Mouse (Mus musculus) kidney, embryonic 15.5 days (tissue): ENCODE measurements around the gene Ube2v1. TPM values are rescaled to one million over a fixed set of nuclear protein-coding genes. Genes with fewer than 3 reads are reported as not detected.

Source experiments
- ATAC-seq: fragments of 200-750 bp; cut with Nextera tagmentation; replicated peaks from 2 replicates; pipeline ENCODE4 v1.8.0; 2017; ENCODE audit warnings: moderate TSS enrichment; ENCODE audit not compliant: low FRiP score
- H3K27ac ChIP-seq: fragments of 300-500 bp; sonication (generic); 2 replicates; pipeline ENCODE4 v1.5.1; 2015; ENCODE audit warnings: mild to moderate bottlenecking, inconsistent platforms
- H3K27me3 ChIP-seq: fragments of 300-500 bp; sonication (generic); 2 replicates; pipeline ENCODE4 v1.6.1; 2015; ENCODE audit warnings: inconsistent platforms
- H3K36me3 ChIP-seq: fragments of 300-500 bp; sonication (generic); 2 replicates; pipeline ENCODE4 v1.6.1; 2015; ENCODE audit warnings: inconsistent platforms
- H3K4me1 ChIP-seq: fragments of 300-500 bp; sonication (generic); 2 replicates; pipeline ENCODE4 v1.6.1; 2015; ENCODE audit warnings: inconsistent platforms
- H3K4me2 ChIP-seq: fragments of 300-500 bp; sonication (generic); 2 replicates; pipeline ENCODE4 v1.6.1; 2015; ENCODE audit warnings: moderate library complexity, mild to moderate bottlenecking, inconsistent platforms
- H3K4me3 ChIP-seq: fragments of 300-500 bp; sonication (generic); replicated peaks from 2 replicates; pipeline ENCODE4 v1.5.1; 2015; ENCODE audit warnings: mild to moderate bottlenecking, inconsistent platforms
- H3K9ac ChIP-seq: fragments of 300-500 bp; sonication (generic); 2 replicates; pipeline ENCODE4 v1.6.1; 2015; ENCODE audit warnings: mild to moderate bottlenecking, inconsistent platforms
- H3K9me3 ChIP-seq: fragments of 300-500 bp; sonication (generic); replicated peaks from 2 replicates; pipeline ENCODE4 v1.6.1; 2016; ENCODE audit warnings: inconsistent platforms
- WGBS: fragments of 180-500 bp; shearing (Covaris S2); methylation state at CpG from one replicate; pipeline ENCODE4 v1.1.7; 2015; ENCODE audit warnings: mixed read lengths; 5-methylcytosine and 5-hydroxymethylcytosine counted together
- polyA plus RNA-seq: library from polyadenylated mRNA; unstranded; fragments of >200 nt; fragmentation: Nextera tagmentation; extraction: Ambion mirVana; gene quantifications from 2 replicates; pipeline ENCODE4 v1.2.1, GENCODE M21; 2015

The Ube2v1 gene
- polyA plus RNA-seq, 1 experiment from 2014 or later: 313 TPM

DNA sequence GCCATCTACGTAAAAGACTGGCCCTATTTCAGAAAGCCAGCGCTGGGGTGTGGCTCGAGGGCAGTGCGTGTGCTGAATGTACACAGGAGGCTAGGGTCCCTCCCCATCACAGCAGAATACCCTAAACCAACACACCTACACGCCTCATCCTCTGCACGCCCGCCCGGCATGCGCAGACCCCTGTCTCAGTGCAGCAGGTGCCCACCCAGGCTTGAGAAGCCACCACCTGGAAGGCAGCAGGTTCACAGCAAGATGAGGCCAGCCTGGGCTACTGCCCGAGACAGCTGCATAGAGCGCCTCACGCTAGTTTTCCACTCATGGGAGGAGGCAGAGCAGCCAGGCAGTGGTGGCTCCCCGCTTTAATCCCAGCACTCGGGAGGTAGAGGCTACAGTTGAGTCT is 19.8 kb downstream of the Ube2v1 start:
- ATAC-seq: no peak
- 93% methylated on average over 14 of the region's 14 CpGs for WGBS
- Histone ChIP-seq H3K4me2 (no peak overlapping the region), H3K9ac (no peak overlapping the region), H3K4me3 (no peak overlapping the region), H3K27ac (no peak overlapping the region), H3K9me3 (no peaks in the 10 kb centered on the region), H3K4me1 (no peaks in the 10 kb centered on the region), H3K27me3 (no peaks in the 10 kb centered on the region), H3K36me3 (peaks cover 86% of the 10 kb centered on the region)

DNA sequence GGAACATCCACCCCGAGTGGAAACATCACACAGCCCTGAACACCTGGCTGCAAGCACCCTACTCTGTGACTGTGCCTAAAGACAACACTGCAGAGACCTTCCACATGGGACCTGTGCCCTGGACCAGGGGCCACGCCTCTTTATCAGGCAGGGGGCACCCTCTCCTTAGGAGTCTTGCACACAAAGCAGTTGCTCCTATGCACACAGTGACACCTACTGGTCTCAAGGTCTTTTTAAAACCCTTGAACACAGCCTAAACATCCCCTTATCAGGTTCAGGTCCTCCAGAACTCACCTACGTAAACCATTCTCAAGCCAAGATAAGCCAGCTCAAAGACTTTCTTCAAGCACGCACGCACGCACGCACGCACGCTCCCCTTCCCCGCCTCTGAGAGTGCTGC is 20.6 kb downstream of the Ube2v1 start:
- Histone ChIP-seq H3K27me3 (no peaks in the 10 kb centered on the region), H3K9me3 (no peaks in the 10 kb centered on the region), H3K4me3 (no peak overlapping the region), H3K4me2 (no peak overlapping the region), H3K9ac (no peak overlapping the region), H3K36me3 (peaks cover 86% of the 10 kb centered on the region), H3K27ac (no peak overlapping the region), H3K4me1 (no peaks in the 10 kb centered on the region)
- no peak for ATAC-seq
- WGBS: 90% methylated on average over 10 of the region's 10 CpGs

DNA sequence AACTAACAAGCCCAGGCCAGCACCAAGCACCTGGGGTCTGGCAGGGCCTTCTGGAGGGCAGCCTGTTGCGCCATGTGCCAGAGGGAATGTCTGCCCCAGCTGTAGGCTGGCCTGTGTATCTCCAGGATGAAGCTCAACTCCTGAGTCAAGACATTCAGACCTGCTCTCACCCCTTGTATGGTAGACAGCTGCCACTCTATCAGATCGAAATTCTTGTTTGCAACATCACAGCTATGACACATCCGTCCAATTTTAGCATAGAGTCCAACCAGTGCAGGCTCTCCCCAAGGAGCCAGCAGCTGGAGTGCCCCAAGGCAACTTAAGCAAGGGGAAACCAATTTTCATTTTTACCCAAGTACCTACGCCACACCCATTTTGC is 25.2 kb downstream of the Ube2v1 start:
- peaks cover 10% of the 10 kb centered on the region for H3K4me1 ChIP-seq
- H3K36me3 ChIP-seq: peaks cover 42% of the 10 kb centered on the region
- no peaks in the 10 kb centered on the region for H3K27me3 ChIP-seq
- no peaks in the 10 kb centered on the region for H3K9me3 ChIP-seq
- no peak overlapping the region for H3K4me2 ChIP-seq
- H3K9ac ChIP-seq: no peak overlapping the region
- WGBS: 86% methylated on average over 4 of the region's 4 CpGs
- H3K27ac ChIP-seq: no peak overlapping the region
- no peak overlapping the region for H3K4me3 ChIP-seq
- ATAC-seq: no peak

DNA sequence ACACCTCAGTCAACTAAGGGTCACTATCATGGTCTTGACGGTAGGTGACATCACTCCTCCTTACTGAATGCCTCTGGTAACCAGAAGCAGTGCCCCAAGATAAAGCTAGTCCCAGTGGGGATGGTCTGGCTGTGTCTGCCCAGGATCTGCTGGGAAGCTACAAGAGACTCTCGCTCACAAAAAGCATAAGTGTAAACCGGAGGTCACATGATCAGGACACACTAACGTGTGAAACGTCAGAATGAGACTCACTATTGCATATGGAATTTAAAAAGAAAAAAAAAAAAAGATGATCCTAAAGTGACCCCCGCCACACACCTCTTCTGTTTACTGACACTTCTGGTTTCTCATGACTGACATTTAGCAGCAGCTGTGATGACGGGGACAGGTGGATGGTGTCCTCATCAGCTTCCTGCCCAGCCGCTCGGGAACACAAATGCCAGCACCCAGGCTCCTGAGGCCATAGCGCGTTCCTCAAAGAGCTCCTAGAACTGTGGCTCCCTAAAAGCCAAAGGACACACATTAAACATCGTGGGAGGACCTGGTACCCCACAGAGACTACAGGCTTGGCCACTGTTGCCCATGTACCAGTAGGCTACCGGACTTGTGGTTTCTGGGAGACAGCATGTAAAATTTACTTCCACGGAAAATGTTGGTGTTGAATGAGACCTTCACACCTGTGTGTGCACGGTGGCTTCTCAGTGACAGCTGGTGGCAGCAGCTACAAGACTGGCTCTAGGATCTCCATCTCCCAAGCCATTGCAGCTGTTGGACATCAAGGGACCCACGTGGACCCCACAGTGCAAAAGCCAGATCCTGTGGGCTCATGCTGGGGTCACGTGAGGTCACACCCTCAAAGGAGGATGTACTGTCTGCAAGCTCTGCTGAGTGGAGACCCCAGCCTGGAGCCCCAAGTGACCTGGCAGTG is 25.8 kb downstream of the Ube2v1 start:
- H3K9me3 ChIP-seq: no peaks in the 10 kb centered on the region
- H3K4me1 ChIP-seq: peaks cover 10% of the 10 kb centered on the region
- peaks cover 36% of the 10 kb centered on the region for H3K36me3 ChIP-seq
- H3K27me3 ChIP-seq: no peaks in the 10 kb centered on the region
- H3K4me2 ChIP-seq: no peak overlapping the region
- WGBS: 75% methylated on average over 17 of the region's 17 CpGs
- H3K4me3 ChIP-seq: no peak overlapping the region
- no peak overlapping the region for H3K9ac ChIP-seq
- H3K27ac ChIP-seq: no peak overlapping the region
- no peak for ATAC-seq

DNA sequence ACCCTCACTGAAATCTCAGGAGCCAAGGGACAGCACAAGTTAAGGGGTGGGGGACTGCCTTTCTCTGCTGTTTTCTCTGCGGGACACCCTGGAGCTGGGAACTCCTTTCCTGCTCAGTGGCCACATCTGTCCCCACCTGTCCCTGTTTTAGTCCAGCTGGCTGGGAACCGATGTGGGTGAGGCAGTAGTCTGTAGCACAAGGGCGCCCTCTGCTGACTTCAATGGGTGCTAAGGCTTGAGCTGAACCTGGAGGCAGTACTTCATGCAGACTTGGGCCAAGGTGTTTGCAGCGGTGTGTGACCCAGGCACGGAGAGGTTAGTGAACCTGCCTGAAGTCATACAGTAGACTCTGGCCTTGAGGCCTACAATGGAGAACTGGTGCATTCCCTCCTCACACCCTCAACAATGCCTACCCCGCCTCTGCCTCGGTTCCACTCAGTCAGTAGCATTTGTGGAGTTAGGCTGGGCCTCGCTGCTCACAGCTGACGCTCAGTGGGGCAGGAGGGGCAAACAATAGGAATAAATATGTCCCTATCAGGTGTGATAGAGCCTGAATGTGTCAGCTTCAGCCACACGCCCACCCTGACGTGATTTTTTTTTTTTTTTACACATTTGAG is 26.6 kb downstream of the Ube2v1 start:
- no peak overlapping the region for H3K9ac ChIP-seq
- peaks cover 28% of the 10 kb centered on the region for H3K36me3 ChIP-seq
- H3K4me1 ChIP-seq: peaks cover 16% of the 10 kb centered on the region
- no peaks in the 10 kb centered on the region for H3K27me3 ChIP-seq
- H3K4me3 ChIP-seq: no peak overlapping the region
- no peaks in the 10 kb centered on the region for H3K9me3 ChIP-seq
- peak; percentile 80 for ATAC-seq
- no peak overlapping the region for H3K27ac ChIP-seq
- WGBS: 32% methylated on average over 11 of the region's 11 CpGs
- H3K4me2 ChIP-seq: no peak overlapping the region

DNA sequence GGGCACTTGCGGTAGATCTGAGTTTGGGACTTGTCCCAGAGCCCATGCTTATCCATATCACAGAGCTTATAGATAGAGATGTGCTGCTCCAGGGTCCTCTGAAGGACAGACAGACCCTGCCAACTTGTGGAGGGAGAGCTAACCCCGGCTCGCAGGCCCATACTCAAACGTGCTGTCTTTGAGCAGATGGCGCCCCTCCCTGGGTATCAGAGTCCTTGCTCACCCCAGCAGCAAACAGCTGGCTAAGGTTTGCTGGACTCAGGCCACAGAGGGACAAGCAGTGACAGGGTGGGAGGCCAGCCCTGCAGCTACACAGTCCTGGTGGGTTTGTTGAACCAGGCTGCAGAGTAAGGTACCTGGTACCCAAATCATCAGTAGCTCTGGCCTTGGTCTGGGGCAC is 28.9 kb downstream of the Ube2v1 start:
- Histone ChIP-seq H3K4me3 (no peak overlapping the region), H3K36me3 (peaks cover 15% of the 10 kb centered on the region), H3K4me2 (no peak overlapping the region), H3K27ac (no peak overlapping the region), H3K27me3 (no peaks in the 10 kb centered on the region), H3K9me3 (no peaks in the 10 kb centered on the region), H3K9ac (no peak overlapping the region), H3K4me1 (peaks cover 37% of the 10 kb centered on the region)
- no peak for ATAC-seq
- 39% methylated on average over 5 of the region's 5 CpGs for WGBS

DNA sequence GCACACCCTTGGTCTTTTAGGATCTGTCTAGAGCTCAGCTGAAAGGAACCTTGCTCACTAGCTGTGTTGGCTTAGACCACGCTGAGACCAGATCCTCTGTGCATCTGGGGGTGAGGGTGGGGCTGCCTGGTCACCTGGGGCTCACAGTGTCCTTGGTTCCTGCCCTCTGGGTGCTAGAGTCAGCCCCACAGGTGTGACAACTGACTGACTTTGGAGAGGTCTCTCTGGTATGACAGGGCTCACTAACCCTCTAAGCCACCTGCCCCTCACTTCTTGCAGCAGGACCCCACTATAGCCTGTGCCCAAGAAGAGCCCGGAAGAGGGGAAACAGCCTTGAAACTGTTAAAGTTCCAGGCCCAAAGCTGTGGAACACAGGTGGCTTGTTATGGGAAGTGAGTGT is 29.5 kb downstream of the Ube2v1 start:
- no peak for ATAC-seq
- Histone ChIP-seq H3K4me3 (no peak overlapping the region), H3K27me3 (no peaks in the 10 kb centered on the region), H3K4me1 (peaks cover 43% of the 10 kb centered on the region), H3K27ac (no peak overlapping the region), H3K9me3 (no peaks in the 10 kb centered on the region), H3K4me2 (no peak overlapping the region), H3K9ac (no peak overlapping the region), H3K36me3 (peaks cover 12% of the 10 kb centered on the region)
- WGBS: 83% methylated on average over 2 of the region's 2 CpGs

DNA sequence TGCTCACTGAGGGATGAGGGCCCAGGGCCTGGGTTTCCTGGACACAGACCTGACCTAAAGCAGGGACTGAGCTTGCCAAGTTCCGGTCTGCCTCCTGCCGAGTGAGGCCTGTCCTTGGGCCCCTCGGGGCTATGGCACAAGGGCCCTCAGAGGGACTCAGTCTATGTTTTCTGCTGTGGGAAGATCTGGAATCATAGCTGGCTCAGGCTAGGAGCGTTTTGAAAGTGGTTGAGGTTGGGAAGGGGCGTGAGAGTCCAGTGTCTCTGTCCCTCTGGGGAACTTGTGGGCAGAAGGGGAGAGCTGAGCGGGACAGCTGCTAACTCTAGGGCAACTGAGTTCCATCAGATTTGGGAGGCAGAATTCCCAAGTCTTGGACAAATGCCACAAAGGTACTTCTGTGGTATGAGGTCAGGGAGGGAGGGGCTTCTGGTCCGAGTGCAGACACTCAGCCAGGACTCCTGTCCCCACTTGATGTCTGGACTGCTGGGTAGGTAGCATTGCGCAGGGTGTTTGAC is 31.4 kb downstream of the Ube2v1 start:
- Histone ChIP-seq H3K4me1 (peaks cover 59% of the 10 kb centered on the region), H3K4me3 (no peak overlapping the region), H3K9ac (no peak overlapping the region), H3K36me3 (no peaks in the 10 kb centered on the region), H3K27me3 (no peaks in the 10 kb centered on the region), H3K4me2 (no peak overlapping the region), H3K27ac (no peak overlapping the region), H3K9me3 (no peaks in the 10 kb centered on the region)
- ATAC-seq: no peak
- 58% methylated on average over 8 of the region's 8 CpGs for WGBS

DNA sequence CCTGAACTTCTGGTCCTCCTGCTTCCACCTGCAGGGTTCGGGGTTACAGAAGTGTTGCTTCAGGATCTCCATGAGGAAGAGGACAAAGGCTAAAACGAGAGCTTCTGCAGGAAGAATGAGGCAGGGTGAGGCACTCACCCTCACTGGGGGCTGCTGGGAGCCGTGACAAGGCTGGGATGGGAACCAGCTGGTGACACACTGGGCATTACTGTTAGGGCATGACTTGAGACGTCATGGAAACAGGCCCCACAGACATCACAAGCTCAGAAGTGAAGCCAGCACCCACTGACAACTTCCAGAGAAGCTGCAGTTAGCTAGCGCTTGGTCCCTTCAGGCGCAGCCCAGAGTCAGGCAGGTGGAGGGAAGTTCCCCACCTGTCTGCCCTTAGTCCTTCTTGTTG is 32.0 kb downstream of the Ube2v1 start:
- no peak for ATAC-seq
- Histone ChIP-seq H3K4me2 (no peak overlapping the region), H3K36me3 (no peaks in the 10 kb centered on the region), H3K4me1 (peaks cover 60% of the 10 kb centered on the region), H3K27ac (no peak overlapping the region), H3K27me3 (no peaks in the 10 kb centered on the region), H3K9me3 (no peaks in the 10 kb centered on the region), H3K4me3 (no peak overlapping the region), H3K9ac (no peak overlapping the region)
- WGBS: 61% methylated on average over 6 of the region's 6 CpGs

DNA sequence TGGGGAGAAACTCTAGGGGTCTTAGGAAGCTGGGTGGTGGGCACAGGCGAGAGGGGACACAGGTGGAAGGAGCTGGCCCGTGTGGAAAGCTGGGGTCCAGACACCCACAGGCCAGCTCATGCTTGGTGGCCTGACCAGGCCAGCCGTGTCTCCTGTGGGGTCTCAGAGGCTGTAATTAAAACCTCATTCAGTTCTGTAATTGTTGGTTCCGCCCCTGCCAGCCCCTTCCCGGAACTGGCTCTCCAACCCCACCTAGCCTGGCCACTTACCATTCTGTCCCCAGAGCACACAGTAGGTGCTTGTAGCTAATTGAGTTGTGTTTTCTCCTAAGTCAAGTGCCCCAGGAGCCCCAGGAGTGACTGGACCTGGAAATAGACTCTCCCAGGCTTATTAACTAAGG is 32.7 kb downstream of the Ube2v1 start:
- WGBS: 75% methylated on average over 5 of the region's 5 CpGs
- peaks cover 63% of the 10 kb centered on the region for H3K4me1 ChIP-seq
- no peaks in the 10 kb centered on the region for H3K9me3 ChIP-seq
- H3K4me2 ChIP-seq: no peak overlapping the region
- no peaks in the 10 kb centered on the region for H3K27me3 ChIP-seq
- no peak overlapping the region for H3K4me3 ChIP-seq
- no peak overlapping the region for H3K27ac ChIP-seq
- H3K36me3 ChIP-seq: no peaks in the 10 kb centered on the region
- H3K9ac ChIP-seq: no peak overlapping the region
- ATAC-seq: no peak

DNA sequence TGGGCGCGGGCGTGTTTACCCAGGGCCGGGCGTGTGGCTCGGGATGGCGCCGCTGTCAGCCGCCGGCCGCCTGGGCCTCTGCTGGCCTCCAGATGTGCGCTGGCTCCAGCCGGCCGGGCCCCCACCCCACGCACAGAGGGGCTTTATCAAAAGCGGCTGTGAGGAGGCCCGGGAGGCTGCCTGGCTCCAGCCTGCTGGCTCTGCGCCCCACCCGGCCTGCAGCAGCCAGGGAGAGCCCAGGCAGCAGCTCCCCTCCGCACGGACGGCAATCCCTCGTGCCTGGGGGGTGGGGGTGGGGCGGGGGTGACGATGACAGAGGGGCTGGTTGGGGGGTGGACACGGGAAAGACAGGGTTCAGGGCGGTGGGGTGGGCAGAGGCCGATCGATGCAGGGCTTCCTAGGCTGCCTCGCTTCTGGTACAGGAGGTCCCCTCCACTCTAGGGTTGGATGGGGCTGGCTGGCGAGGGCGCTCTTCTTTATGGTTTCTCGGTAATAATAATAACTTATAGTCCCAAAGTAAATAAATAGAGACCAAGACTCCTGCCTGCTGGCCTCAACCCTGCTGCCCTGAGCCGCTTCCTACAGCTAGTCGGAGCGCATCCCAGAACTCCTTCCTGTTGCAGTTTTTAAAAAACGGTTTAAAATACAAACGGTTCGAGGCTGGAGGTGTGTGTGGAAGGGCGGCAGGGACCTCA is 34.3 kb downstream of the Ube2v1 start:
- peak; percentile 72 for ATAC-seq
- H3K4me1 ChIP-seq: peaks cover 76% of the 10 kb centered on the region

More for the DNA sequence above, 34.3 kb downstream of the Ube2v1 start:
- no peaks in the 10 kb centered on the region for H3K9me3 ChIP-seq
- peak overlapping the region; percentile 90 for H3K27ac ChIP-seq
- WGBS: 15% methylated on average over 39 of the region's 40 CpGs
- peak overlapping the region; percentile 25 for H3K4me3 ChIP-seq
- H3K9ac ChIP-seq: peak overlapping the region; percentile 36
- H3K4me2 ChIP-seq: peak overlapping the region; percentile 56
- H3K36me3 ChIP-seq: no peaks in the 10 kb centered on the region
- no peaks in the 10 kb centered on the region for H3K27me3 ChIP-seq
